Mouse (Mus musculus) erythroblast, embryonic 14.5 days (primary cell): ENCODE results near the gene Nudcd3. TPM values are rescaled to one million over a fixed set of nuclear protein-coding genes. Genes with fewer than 3 reads are reported as not detected.
A peak's percentile ranks its signal among the peaks of the same experiment; 100 is the strongest.

Experiments
- H3K27me3 ChIP-seq: 2 replicates; pipeline ENCODE4 v1.6.1; 2012; ENCODE audit warnings: inconsistent platforms; ENCODE audit not compliant: control insufficient read depth
- H3K36me3 ChIP-seq: 2 replicates; pipeline ENCODE4 v1.6.1; 2012; ENCODE audit warnings: mild to moderate bottlenecking, inconsistent platforms; ENCODE audit not compliant: control insufficient read depth
- H3K4me1 ChIP-seq: 2 replicates; pipeline ENCODE4 v1.6.1; 2012; ENCODE audit warnings: inconsistent platforms; ENCODE audit not compliant: control insufficient read depth
- H3K4me3 ChIP-seq: replicated peaks from 2 replicates; pipeline ENCODE3; 2012; ENCODE audit warnings: moderate library complexity, mild to moderate bottlenecking, inconsistent platforms
- H3K9me3 ChIP-seq: 2 replicates; pipeline ENCODE4 v1.6.1; 2012; ENCODE audit warnings: low read length, inconsistent platforms, mixed read lengths; ENCODE audit not compliant: control insufficient read depth
- GATA1 ChIP-seq: IDR thresholded peaks from 2 replicates; pipeline ENCODE4 v1.6.1; 2012; ENCODE audit warnings: low read length, inconsistent platforms, mixed read lengths
- TAL1 ChIP-seq: IDR thresholded peaks from 3 replicates; pipeline ENCODE4 v1.6.1; 2012; ENCODE audit warnings: low read length, inconsistent platforms, mixed read lengths
- polyA plus RNA-seq: library from polyadenylated mRNA; stranded (reverse); fragments of >175 nt; gene quantifications from 2 replicates; pipeline ENCODE4 v1.2.3, GENCODE M21; 2012

Nudcd3 gene
- polyA plus RNA-seq, 1 experiment: 1.3 TPM

DNA sequence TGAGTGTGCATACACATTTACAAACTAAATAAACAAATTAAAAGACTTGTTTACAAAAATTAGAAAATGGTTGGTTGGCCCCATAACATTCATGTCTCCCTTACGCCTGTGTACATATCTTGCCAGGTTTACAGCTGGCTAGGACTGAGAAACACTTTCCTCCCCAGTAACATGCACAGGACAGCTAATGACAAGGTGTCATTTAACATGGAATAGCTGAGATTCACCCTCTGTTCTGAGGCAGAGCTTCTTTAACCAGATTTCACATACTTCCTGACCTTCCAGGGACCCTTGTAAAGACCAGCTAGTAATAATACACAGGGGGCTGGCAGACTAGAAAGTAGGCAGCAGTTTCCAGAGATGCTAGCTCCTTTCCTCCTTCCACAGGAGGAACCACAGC, 7.9 kb upstream of the Nudcd3 start:
- Histone ChIP-seq H3K4me3 (no peak overlapping the region), H3K36me3 (no peaks in the 10 kb centered on the region), H3K9me3 (peaks cover 14% of the 10 kb centered on the region), H3K27me3 (0 out of 2 replicates have a peak, but pooled peaks cover 2% of the 10 kb centered on the region), H3K4me1 (no peaks in the 10 kb centered on the region)
- TF ChIP-seq GATA1 (no peak), TAL1 (no peak)

DNA sequence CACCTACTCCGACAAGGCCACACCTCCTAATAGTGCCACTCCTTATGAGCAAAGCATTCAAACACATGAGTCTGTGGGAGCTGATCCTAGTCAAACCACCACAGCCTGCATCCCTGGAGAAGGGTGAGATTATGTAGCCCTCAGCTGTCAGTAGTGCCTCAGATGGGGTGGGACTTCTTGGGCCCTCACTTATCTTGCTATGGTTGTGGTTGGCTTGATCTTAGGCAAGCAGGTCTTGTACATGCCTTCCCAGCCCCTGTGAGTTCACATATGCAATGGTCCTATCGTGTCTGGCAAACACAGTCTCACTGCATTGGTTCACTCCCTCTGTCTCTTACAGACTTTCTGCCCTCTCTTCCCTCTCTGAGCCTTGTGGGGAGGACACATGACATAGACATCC, 6.9 kb upstream of the Nudcd3 start:
- H3K4me1 ChIP-seq: no peaks in the 10 kb centered on the region
- no peak for TF ChIP-seq TAL1
- TF ChIP-seq GATA1: no peak
- H3K4me3 ChIP-seq: no peak overlapping the region
- H3K27me3 ChIP-seq: 0 out of 2 replicates have a peak, but pooled peaks cover 2% of the 10 kb centered on the region
- H3K9me3 ChIP-seq: peaks cover 14% of the 10 kb centered on the region
- no peaks in the 10 kb centered on the region for H3K36me3 ChIP-seq

DNA sequence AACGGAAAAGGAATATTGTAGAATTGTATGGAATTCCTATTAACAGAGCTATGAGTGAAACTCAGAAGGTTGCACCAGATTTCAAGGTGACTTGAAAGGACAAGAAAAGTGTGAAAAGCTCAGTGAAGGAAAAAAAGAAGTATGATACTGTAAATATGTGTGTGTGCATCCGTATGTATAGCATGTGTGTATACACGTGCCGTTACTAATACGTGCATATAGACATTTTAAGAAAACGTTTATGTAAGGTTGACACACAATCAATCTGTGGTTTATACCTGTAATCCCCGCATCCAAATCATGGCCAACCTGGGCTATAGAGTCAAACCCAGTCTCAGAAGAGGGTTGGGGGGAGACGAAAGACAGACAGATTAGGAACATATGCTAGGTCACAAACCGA, 355 bp upstream of the Nudcd3 start:
- H3K9me3 ChIP-seq: no peaks in the 10 kb centered on the region
- H3K36me3 ChIP-seq: peaks cover 4% of the 10 kb centered on the region
- H3K4me3 ChIP-seq: peak overlapping the region; percentile 100
- peaks cover 38% of the 10 kb centered on the region for H3K4me1 ChIP-seq
- H3K27me3 ChIP-seq: 0 out of 2 replicates have a peak, but pooled peaks cover 2% of the 10 kb centered on the region
- TF ChIP-seq TAL1: no peak
- TF ChIP-seq GATA1: no peak

DNA sequence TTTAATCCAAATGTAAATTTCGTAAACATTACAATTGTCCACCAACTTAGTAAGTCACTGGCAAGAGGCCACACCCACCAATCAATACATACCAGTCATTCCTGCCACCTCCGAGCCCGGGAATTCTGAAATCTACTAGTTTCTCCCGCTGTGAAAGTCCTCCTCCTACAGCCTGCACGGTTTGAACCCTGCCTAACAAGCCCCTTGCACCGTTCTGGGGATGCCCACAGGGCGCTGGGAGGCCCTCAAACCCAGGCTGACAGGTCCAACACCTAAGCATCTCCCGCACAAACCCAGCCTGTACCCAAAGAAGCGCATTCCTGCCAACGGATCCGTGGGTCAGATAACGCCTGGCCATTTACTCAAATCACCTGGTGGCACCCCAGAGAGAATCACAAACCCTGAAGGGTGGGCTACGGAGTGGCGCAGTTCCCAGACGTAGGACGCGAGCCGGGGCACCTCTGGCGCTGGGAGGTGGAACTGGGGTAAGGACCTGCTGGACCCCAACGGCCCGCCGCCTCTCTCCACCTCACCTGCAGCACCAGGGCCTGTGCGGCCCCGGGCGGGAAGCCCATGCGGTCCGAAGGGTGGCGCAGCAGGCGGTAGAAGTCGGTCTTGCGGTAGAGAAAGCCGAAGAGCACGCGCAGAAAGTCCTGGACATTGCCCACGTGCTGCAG, 667 bp downstream of the Nudcd3 start, which contains the start of gene A730071L15Rik:
TSS of gene A730071L15Rik (plus strand) at position 620 of the 677 bp plus-strand sequence.
- TF ChIP-seq TAL1 (no peak), GATA1 (peak; percentile 61)
- 0 out of 2 replicates have a peak, but pooled peaks cover 2% of the 10 kb centered on the region for H3K27me3 ChIP-seq
- H3K4me1 ChIP-seq: peaks cover 40% of the 10 kb centered on the region
- H3K36me3 ChIP-seq: peaks cover 7% of the 10 kb centered on the region
- H3K4me3 ChIP-seq: peak within 1 kb of the TSS; percentile 100
- no peaks in the 10 kb centered on the region for H3K9me3 ChIP-seq

DNA sequence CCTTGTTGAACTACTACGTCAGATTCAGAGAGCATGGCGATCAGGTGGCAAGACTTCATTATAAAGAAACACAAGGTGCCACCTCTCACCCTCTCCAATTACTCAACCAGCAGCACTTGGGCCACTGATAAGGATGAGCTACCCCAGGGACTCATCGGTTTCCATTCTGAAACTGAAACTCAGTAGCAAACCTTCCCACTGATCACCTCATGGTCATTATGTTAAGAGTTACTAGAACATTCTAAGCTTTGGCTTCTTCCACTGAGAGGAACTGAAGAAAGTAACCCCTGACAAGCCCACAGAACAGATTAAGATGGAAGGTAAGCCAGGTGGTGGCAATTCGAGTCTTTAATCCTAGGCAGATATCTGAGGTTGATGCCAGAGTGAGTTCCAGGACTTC, 1.8 kb downstream of the Nudcd3 start:
- TF ChIP-seq GATA1 (no peak), TAL1 (no peak)
- H3K9me3 ChIP-seq: no peaks in the 10 kb centered on the region
- H3K4me3 ChIP-seq: peak overlapping the region; percentile 100
- peaks cover 44% of the 10 kb centered on the region for H3K4me1 ChIP-seq
- H3K36me3 ChIP-seq: peaks cover 15% of the 10 kb centered on the region
- H3K27me3 ChIP-seq: no peaks in the 10 kb centered on the region

DNA sequence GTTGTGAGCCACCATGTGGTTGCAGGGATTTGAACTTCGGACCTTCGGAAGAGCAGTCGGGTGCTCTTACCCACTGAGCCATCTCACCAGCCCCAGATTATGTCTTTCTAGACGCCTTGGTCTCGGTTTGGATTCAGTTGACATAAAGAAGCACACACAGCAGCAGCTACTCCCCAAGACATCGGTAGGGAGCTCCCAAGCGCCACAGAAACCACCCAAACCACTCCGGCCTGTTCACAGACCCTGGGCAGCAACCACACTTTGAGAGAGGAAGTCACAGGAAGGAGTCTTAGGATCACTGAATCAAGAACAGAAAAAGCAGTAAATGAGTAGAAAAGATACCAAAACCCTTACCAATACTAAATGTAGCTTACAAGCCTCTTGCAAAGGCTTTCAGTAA, 3.4 kb downstream of the Nudcd3 start:
- no peak for TF ChIP-seq TAL1
- TF ChIP-seq GATA1: no peak
- Histone ChIP-seq H3K9me3 (no peaks in the 10 kb centered on the region), H3K4me3 (no peak overlapping the region), H3K27me3 (no peaks in the 10 kb centered on the region), H3K36me3 (peaks cover 29% of the 10 kb centered on the region), H3K4me1 (peaks cover 44% of the 10 kb centered on the region)

DNA sequence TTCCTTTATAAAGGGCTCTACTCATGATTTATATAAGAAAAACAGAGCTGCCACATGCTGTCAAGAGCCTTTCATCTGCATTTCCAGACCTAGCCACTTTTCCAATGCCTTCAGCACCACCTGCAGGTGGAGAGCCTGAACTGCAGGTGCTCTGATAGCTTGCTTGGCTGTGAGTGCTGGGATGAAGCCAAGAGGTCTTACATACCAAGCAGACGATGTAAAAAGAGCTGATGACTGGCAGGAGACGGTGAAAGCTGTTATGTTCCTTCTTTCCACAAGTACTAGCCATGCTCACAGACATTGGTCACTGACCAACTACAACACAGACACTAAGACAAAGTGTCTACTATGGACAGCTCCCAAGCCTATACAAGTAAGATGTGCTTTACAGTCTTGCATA, 12.3 kb downstream of the Nudcd3 start:
- Histone ChIP-seq H3K27me3 (no peaks in the 10 kb centered on the region), H3K36me3 (peaks cover 52% of the 10 kb centered on the region), H3K9me3 (no peaks in the 10 kb centered on the region), H3K4me1 (peaks cover 21% of the 10 kb centered on the region), H3K4me3 (no peak overlapping the region)
- TF ChIP-seq TAL1 (no peak), GATA1 (no peak)

DNA sequence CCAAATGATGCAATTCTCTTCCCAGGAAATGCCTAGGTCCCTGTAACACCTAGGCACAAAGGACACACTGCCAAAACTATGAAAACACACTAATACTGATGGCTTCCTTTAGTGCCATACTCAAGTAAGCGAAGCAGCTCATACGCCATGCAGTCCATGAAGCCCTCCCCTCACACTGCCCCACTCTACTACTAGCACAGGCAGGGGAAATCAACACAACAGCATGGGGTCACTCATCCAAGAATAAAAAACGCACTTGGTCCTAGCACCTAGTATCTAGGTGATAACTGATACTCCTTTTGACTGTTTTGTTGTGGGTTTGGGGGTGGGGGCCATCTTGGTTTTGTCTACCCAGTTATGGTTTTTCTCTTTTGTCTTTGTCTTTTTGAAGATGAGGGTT, 12.8 kb downstream of the Nudcd3 start:
- Histone ChIP-seq H3K36me3 (peaks cover 50% of the 10 kb centered on the region), H3K4me1 (peaks cover 22% of the 10 kb centered on the region), H3K4me3 (no peak overlapping the region), H3K27me3 (no peaks in the 10 kb centered on the region), H3K9me3 (no peaks in the 10 kb centered on the region)
- TF ChIP-seq TAL1: no peak
- no peak for TF ChIP-seq GATA1

DNA sequence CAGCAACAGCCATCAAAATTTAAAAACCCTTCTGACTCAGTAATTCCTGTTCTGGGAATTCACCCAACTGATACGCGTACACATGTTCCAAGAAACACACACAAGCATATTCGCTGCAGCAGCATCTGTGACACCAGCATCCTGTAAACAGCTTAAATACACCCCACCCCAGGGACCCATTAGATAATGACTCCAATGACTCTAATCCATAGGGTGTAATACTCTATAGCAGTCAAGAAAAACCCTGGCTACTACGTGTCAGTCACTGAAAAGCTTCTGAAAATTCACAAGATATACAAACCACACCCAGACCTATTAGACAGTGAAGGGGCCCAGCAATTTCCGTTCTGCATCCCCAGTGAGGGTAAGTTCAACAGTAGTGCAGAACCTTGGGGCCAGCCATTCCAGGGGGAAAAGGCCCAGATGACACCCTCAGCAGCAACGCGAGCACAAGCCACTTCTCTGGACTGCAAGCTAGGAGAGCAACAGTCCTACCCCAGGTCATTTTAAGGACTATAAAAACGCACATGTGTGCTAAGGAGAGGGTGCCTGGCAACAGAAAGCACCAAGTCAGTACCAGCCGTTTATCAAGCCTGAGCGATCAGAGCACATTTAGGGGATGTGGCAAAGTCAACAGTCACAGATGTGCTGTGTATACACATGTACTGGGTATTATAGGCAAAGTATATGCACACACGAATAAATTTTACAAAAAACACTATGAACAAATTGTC, 15.8 kb downstream of the Nudcd3 start:
- TF ChIP-seq GATA1: peak; percentile 42; the same call in 1 of the 2 replicates
- no peak for TF ChIP-seq TAL1
- Histone ChIP-seq H3K4me1 (peaks cover 29% of the 10 kb centered on the region), H3K27me3 (no peaks in the 10 kb centered on the region), H3K9me3 (no peaks in the 10 kb centered on the region), H3K4me3 (no peak overlapping the region), H3K36me3 (peaks cover 35% of the 10 kb centered on the region)
